Mouse (Mus musculus): ENCODE data around the gene Plcl1. TPM values are rescaled to one million over a fixed set of nuclear protein-coding genes. Genes with fewer than 3 reads are reported as not detected.

Plcl1 gene
- polyA plus RNA-seq, 1 experiment: 3.3 TPM

DNA sequence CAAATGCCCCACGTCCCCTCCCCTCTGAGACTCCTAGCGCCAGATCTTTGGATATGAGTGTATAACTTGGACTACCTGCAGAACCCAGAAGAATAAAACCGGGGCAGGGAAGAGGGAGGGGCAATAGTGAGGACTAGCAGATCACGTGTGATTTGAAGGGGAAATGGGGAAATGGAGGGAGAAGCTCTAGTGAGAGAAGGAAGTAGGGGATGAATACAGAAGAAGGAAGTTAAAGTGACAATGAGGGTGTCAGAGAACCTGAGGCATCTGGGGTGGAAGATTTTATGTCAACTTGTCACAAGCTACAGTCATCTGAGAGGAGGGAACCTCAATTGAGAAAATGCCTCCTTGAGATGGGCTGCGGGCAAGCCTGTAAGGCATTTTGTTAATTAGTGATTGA lies 119.4 kb downstream of the Plcl1 start:
- DNase-seq (ENCODE audit: low read depth): no peak

GRCm38 (mm10) chr1:55525748-55526147 lies 120.0 kb downstream of the Plcl1 start:
- DNase-seq (ENCODE audit: low read depth): no peak

GRCm38 (mm10) chr1:55528547-55529304 lies 123.0 kb downstream of the Plcl1 start:
- DNase-seq (ENCODE audit: low read depth): no peak

DNA sequence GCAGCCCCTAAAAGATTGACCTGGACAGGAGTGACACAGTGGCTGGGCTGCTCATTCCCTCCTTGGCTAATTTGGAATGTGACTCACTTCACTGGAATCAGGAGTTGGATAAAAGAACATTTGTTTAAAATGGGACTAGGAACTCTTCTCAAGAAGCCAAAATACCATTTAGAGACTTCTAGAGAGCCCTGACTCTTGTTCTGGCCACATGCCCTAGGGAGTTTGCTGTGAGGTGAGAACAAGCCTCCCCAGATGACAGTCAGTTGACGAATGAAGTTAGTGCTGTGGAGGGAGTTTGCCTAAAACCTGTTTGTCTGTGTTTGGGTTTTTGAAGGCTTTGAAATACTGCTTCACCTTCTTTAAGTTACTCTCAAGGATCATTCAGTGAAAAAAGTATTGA lies 128.1 kb downstream of the Plcl1 start:
- no peak for DNase-seq (ENCODE audit: low read depth)

DNA sequence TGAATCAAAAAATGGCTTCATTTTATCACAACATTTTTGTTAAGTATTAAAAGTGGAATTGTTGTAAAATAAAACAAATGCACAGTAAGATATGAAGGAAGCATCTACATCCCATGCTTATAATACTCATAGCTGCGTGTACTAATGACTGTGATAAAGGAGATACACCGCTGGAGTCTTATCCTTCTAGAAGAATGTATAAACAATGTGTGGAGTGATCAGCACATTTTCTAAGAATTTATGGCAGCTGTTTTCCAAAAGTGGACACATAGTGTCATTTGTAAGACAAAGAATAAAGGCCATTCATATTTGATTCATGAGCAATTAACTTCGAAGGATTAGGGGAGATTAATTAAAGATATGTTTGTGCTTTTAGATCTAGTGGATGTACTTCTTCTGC lies 148.7 kb downstream of the Plcl1 start:
- no peak for DNase-seq (ENCODE audit: low read depth)

DNA sequence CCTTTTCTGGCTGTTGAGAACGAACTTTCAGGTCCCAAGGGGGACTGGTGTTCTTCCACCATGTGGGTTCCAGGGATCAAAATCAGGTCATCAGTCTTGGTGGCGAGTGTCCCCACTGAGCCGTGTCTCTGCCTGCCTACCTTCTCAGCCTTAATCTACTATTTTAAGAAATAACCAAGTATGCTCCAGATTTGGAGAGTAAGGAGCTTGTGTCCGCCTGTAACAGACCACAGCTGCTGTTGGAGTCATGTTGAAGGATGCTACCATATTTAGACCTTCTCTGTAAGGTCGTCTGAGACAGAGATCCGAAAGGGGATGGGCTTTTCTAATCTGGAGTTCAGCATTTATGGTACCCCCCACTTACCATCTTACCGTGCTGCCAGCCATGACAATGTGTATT lies 152.2 kb downstream of the Plcl1 start:
- no peak for DNase-seq (ENCODE audit: low read depth)

- DNase-seq (ENCODE audit: low read depth): no peak
These were observed 152.7 kb downstream of the Plcl1 start for GRCm38 (mm10) chr1:55558409-55558808.

DNA sequence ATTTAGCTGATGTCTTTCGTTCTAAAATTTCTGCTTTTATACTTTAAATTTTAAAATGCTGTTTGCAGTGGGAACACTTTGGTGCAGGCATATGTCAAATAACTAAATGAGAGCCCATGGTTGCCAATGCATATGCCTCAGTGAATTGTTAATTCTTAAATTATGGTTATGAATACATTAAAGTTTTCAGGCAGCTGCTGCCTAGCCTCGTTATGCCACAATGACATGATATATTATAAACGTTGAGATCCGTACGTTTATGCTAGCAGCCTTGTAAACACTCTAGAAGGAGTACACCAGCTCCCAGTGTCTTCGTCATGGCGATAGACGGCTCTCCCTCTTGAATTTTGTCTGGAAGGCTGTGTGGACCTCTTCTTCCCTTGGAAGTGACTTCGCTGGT lies 154.3 kb downstream of the Plcl1 start:
- no peak for DNase-seq (ENCODE audit: low read depth)

DNA sequence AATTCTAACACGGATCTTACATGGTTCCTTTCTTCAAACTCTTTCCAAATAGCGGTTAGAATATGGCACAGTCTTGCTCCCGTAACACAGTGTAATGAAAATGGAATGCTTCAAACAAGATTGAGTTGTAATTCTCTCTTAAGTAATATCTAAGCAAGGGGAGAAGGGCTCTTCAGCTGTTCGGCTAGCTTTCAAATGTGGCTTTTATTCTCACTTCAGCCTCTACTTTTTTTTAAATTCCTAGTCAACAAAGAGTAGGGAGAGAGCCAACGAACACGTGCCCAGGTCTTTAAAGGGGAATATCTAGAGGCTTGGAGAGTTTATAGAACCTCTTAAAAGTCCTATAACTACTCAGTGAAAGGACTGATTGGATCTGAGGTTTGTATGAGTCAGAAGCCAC lies 160.2 kb downstream of the Plcl1 start:
- no peak for DNase-seq (ENCODE audit: low read depth)

GRCm38 (mm10) chr1:55567801-55568360 lies 162.2 kb downstream of the Plcl1 start:
- DNase-seq (ENCODE audit: low read depth): no peak

DNA sequence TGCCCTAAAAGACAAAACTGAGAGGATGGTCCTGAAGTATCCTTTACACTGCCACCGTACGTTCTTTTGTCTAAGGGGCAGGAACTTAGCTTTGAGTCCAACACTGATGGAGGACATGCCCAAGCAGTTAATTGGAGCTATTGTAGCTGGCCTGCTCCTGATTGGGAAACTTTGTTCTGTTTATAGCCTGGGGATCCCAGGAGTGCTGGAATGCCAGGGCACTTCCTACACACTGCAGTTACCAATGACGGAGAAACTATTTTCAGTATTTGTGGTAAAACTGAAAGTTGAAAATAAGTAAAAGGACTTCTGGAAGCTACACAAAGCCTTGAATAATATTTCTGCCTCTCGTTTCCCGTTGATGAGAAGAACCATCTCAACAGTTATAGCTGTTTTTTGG lies 164.5 kb downstream of the Plcl1 start:
- peak; percentile 61 for DNase-seq (ENCODE audit: low read depth)

DNA sequence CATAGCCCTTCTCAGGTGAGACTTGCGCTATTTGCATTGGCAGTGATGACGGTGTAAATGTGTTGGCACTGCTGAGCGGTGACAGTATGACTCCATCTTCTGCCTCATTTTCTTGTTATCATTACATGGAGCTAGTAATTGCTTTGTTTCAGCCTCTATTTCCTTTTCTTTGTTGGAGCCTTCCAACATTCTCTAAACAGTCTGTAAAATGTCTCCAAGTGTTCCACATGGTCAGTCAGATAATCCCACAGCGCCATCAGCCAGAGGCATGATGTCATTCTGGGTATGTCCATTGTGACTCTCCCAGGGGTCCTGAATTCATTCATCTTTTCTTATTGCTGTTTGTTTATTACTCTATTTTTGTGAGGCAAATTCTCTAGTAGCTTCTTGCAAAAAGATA lies 165.7 kb downstream of the Plcl1 start:
- DNase-seq (ENCODE audit: low read depth): no peak

- no peak for DNase-seq (ENCODE audit: low read depth)
These were observed 166.5 kb downstream of the Plcl1 start for GRCm38 (mm10) chr1:55572202-55572601.

DNA sequence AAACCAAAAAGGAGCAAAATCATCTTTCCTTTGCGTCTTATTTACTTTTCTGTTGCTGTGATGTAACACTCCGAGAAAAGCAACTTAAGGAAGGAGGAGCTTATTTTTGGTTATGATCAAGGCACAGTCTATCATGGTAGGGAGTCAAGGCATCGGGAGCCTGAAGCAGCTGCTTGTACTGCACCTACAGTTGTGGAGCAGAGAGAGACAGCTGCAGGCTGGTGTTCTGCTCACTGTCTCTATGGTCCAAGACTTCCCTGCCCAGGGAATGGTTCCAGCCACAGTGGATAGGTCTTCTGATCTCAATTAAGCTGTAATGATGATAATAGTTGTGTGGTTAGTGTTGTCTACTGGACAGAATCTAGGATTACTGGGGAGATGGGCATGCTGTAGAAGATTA lies 166.9 kb downstream of the Plcl1 start:
- DNase-seq (ENCODE audit: low read depth): no peak

DNA sequence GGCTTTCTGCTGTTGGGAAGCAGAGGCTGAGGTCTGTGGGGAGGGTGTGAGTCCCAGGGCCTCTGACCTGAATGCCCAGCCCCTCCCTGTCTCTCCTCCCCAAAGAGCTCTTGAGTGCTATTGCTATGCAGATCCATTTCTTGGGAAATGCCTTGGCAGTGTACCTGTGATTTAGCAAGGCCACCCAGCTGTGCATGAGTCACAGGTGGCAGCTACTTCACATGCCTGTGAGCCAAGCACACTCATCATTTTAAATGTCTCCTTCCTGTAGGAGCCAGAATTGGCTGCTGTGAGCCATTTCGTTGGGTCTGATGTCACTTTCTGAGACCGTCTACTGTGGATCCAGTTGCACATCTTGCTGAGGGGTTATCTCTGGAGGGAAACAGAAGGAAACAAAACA lies 170.2 kb downstream of the Plcl1 start:
- peak; percentile 89 for DNase-seq (ENCODE audit: low read depth)

- no peak for DNase-seq (ENCODE audit: low read depth)
These were observed 176.0 kb downstream of the Plcl1 start for GRCm38 (mm10) chr1:55581752-55582151.

- no peak for DNase-seq (ENCODE audit: low read depth)
These were observed 179.7 kb downstream of the Plcl1 start for GRCm38 (mm10) chr1:55585441-55585840.

DNA sequence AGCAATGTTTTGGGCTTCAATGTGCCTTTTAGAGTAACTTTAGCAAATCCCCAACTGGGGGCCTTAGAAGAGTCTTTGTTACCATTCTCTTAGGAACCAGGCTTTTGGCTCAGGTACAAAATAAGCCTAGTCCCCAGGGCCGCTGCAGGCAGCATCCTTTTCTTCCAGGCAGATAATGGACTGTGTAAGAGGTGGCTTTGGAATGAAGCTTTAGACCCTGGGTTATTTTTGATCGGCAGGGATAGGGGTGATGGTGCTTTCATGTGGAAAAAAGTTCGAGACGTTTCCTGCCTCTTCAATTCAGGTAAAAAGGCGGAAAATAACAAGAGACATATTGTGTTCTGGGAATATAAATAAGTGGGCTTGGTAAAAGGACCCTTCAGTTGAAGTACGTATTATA lies 182.4 kb downstream of the Plcl1 start:
- DNase-seq (ENCODE audit: low read depth): no peak

DNA sequence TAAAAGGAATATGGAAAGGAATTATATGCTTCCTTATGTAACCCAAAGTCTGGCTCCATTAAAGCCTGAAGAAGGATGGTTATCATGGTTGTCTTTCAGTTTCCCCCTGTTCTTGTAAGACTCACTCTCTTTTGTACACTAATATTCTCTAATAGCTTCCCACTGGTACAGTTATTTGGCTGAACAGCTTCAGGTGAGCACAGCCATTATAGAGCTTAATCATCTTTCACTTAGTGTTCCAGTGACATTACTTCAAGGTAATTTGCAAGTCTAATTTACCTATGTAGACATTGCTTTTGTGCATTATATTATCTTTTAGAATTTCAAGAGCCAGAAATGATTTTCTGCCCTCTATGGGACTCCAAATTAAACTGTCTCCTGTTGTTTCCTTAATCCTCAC lies 184.3 kb downstream of the Plcl1 start:
- DNase-seq (ENCODE audit: low read depth): no peak

- no peak for DNase-seq (ENCODE audit: low read depth)
These were observed 194.8 kb downstream of the Plcl1 start for GRCm38 (mm10) chr1:55600496-55600895.

- no peak for DNase-seq (ENCODE audit: low read depth)
These were observed 198.9 kb downstream of the Plcl1 start for GRCm38 (mm10) chr1:55604593-55604992.

DNA sequence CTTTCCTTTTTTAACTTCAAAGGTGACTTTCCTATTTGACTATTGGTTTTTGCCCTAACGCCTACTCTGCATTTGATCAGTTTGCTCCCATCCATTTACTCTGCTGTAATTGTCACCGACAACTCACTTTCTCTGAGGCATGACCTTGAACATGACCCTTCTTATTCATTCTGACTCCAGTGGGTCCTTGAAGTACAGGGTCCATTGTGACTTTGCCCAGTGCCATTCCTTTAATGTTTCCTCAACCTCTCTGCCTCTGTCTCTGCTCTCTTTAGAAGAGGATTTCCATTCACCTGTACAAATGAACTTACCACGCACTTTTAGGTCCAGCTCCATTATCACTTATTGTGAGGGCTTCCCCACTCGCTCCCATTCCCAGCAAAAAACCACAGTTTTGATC lies 199.7 kb downstream of the Plcl1 start:
- DNase-seq (ENCODE audit: low read depth): no peak

GRCm38 (mm10) chr1:55605956-55606355 lies 200.2 kb downstream of the Plcl1 start:
- no peak for DNase-seq (ENCODE audit: low read depth)

DNA sequence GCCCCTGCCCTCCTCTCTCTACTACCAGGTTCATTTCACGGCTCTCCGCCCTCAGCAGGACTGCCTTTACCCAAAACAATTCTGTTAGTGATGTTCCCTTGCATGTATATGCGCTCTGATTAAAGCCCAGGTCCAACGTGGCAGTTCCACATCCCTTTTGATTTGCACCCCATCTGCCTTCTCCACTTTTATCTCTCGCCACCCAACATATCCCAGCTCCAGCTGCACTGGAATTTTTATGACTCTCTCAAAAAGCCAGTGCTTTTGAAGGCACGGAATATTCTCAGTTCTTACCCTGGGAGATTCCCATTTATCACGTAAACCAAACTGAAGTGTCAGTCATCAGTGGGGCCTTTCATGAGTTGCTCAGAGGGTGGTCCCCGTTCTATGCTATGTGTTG lies 200.7 kb downstream of the Plcl1 start:
- no peak for DNase-seq (ENCODE audit: low read depth)

Data from gonadal fat pad, adult 2 months (tissue).